Comparison of ENCODE assay signal across 27 mouse cellular contexts in the genomic region with DNA sequence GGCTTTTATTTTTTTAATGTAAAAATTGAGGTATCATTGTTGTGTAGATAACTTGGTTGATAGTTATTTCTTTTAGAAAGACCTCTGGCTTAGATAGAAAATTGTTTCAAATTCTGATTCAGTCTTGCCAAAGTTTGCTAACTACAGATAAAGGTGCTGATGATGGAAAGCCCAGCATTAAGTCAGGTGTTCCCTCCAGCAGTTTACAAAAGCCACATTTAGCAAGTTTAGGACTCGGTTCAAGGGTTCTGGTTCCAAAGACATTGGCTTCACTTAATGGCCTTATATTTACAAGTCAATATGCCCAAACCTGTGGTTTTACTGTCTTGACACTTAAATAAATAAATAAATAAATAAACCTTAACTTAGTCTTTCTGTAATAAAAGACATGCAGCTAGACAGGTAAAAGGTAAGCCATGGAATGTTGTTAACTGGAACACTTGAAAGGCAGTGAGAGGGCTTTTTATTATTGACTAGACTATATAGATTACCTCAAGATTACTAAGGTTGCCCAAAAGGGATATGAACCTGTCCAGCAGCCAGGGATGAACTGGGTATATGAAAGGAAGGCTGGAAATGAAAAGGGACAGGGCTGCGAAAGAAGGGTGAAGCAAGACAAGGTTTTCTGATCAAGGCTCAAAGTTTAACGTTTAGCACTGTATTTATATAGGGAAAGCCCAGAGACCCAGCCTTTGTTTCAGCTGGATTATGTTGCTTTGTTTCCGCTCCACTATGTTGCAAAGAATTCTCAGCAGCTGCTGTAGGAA.
"Had no signal": no experiment of that assay in that cellular context is flagged by ENCODE, and none has a peak within 500 bp of the region (broad histone marks: within the 10 kb centered on the region; RNA-seq: fewer than 3 reads in every experiment).

No protein-coding gene starts in this region.

- H3K9me3 ChIP-seq: embryonic facial prominence, embryonic 10.5 days; embryonic facial prominence, embryonic 12.5 days; embryonic facial prominence, embryonic 13.5 days; embryonic facial prominence, embryonic 15.5 days; forebrain, embryonic 10.5 days; forebrain, embryonic 12.5 days; forebrain, embryonic 15.5 days had no signal

- H3K36me3 ChIP-seq: embryonic facial prominence, embryonic 10.5 days; embryonic facial prominence, embryonic 12.5 days; embryonic facial prominence, embryonic 13.5 days; embryonic facial prominence, embryonic 15.5 days; forebrain, embryonic 10.5 days; forebrain, embryonic 12.5 days; forebrain, embryonic 15.5 days had no signal

- H3K27ac ChIP-seq: embryonic facial prominence, embryonic 10.5 days; embryonic facial prominence, embryonic 12.5 days; embryonic facial prominence, embryonic 13.5 days; embryonic facial prominence, embryonic 15.5 days; forebrain, embryonic 10.5 days; forebrain, embryonic 12.5 days; forebrain, embryonic 13.5 days; forebrain, embryonic 15.5 days; gastrocnemius, adult 2 months; heart, adult 2 months had no signal

- H3K4me3 ChIP-seq: embryonic facial prominence, embryonic 10.5 days; embryonic facial prominence, embryonic 12.5 days; embryonic facial prominence, embryonic 13.5 days; embryonic facial prominence, embryonic 15.5 days; erythroblast, embryonic 14.5 days; forebrain, embryonic 10.5 days; forebrain, embryonic 12.5 days; forebrain, embryonic 13.5 days; forebrain, embryonic 15.5 days; gastrocnemius, adult 2 months; heart, adult 2 months had no signal

- H3K27me3 ChIP-seq: embryonic facial prominence, embryonic 12.5 days; embryonic facial prominence, embryonic 13.5 days; embryonic facial prominence, embryonic 15.5 days; forebrain, embryonic 12.5 days; forebrain, embryonic 13.5 days; forebrain, embryonic 15.5 days had no signal

- DNase-seq: cerebellum, adult 2 months; cerebellum, adult 8-10 months; cerebellum, adult 9-10 months; cerebellum, adult 9-11 months; cerebellum, postnatal 10 days; cerebellum, postnatal 14 days; cerebellum, postnatal 25 days; cerebellum, postnatal 36 days; embryo, embryonic 11 days; forebrain, postnatal 0 days; gastrocnemius, adult 2 months; gastrocnemius, postnatal 10 days; gastrocnemius, postnatal 14 days; gastrocnemius, postnatal 25 days; gastrocnemius, postnatal 36 days; heart, adult 11 months; heart, adult 18-20 months; heart, adult 2 months had no signal

- H3K4me1 ChIP-seq: embryonic facial prominence, embryonic 10.5 days; embryonic facial prominence, embryonic 12.5 days; embryonic facial prominence, embryonic 13.5 days; embryonic facial prominence, embryonic 15.5 days; forebrain, embryonic 12.5 days; forebrain, embryonic 15.5 days had no signal
